Mouse (Mus musculus) CH12.LX (cell line): ENCODE results near the gene Scarb1.
A peak's percentile ranks its signal among the peaks of the same experiment; 100 is the strongest.

Experiments
- CHD2 ChIP-seq: IDR thresholded peaks from 2 replicates; pipeline ENCODE4 v1.6.1; 2011; ENCODE audit warnings: low read length, improper control_type of control experiment
- CTCF ChIP-seq, 2 experiments: IDR thresholded peaks in 1 of 2; conservative IDR thresholded peaks in 1 of 2; 2 replicates each; pipeline ENCODE4 v1.5.1; 2011 to 2012; ENCODE audit warnings: low read depth in 2 of 2, low read length in 2 of 2, improper control_type of control experiment in 1 of 2, inconsistent platforms in 1 of 2, mild to moderate bottlenecking in 1 of 2, moderate library complexity in 1 of 2
- E2F4 ChIP-seq: IDR thresholded peaks from 2 replicates; pipeline ENCODE4 v1.6.1; 2011; ENCODE audit warnings: low read depth, low read length, improper control_type of control experiment; ENCODE audit not compliant: insufficient replicate concordance
- EP300 ChIP-seq: IDR thresholded peaks from 2 replicates; pipeline ENCODE4 v1.6.1; 2011; ENCODE audit warnings: low read length, improper control_type of control experiment
- JUND ChIP-seq: conservative IDR thresholded peaks from 2 replicates; pipeline ENCODE4 v1.6.1; 2011; ENCODE audit warnings: low read depth, low read length, improper control_type of control experiment
- POLR2A ChIP-seq: IDR thresholded peaks from 2 replicates; pipeline ENCODE4 v1.6.1; 2011; ENCODE audit warnings: low read depth, mild to moderate bottlenecking, improper control_type of control experiment, low read length
- RAD21 ChIP-seq: IDR thresholded peaks from 2 replicates; pipeline ENCODE4 v1.6.1; 2011; ENCODE audit warnings: low read depth, mild to moderate bottlenecking, low read length, improper control_type of control experiment, moderate library complexity
- TBP ChIP-seq: conservative IDR thresholded peaks from 2 replicates; pipeline ENCODE4 v1.6.1; 2011; ENCODE audit warnings: low read depth, low read length, improper control_type of control experiment
- USF1 ChIP-seq: IDR thresholded peaks from 2 replicates; pipeline ENCODE4 v1.6.1; 2014; ENCODE audit warnings: low read depth, mild to moderate bottlenecking, inconsistent platforms, low read length, improper control_type of control experiment
- ZC3H11A ChIP-seq: IDR thresholded peaks from 2 replicates; pipeline ENCODE4 v1.6.1; 2012; ENCODE audit warnings: low read depth, mild to moderate bottlenecking, inconsistent platforms, low read length, improper control_type of control experiment

DNA sequence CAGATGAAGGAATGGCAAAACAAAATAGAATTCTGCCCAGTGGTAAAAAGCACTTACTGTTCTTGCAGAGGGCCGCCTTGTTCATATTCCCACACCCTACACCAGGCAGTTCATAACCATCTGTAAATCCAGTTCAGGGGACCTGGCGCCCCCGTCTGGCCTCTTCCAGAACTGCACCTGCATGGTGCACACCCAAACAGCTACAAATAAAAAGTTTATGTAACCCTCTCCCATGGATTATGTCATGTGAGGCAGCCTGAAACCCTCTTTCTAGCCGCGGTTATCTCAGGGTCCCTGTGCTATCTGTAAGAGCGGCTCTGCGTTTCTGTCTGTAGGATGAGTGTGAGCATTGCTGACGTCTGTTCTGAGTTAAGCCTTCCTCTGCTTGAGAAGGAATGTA lies 7.6 kb upstream of the Scarb1 start:
- TF ChIP-seq CHD2 (no peak), JUND (no peak), CTCF (conservative IDR thresholded peaks at IDR 0.05 in 1 of 2, IDR thresholded peaks at IDR 0.05 in 1 of 2; ENCODE audit: low read depth in 2 of 2, low read length in 2 of 2) (peak; percentile 81 to 91), TBP (no peak), RAD21 (peak; percentile 63), USF1 (no peak), POLR2A (no peak), ZC3H11A (no peak), EP300 (no peak), E2F4 (no peak)
